In genomic region chr10:10343930-10344329, GRCm38 (mm10) we compare ENCODE assay signal across 15 mouse cellular contexts.
"Had no signal": no experiment of that assay in that cellular context is flagged by ENCODE, and none has a peak within 500 bp of the region (broad histone marks: within the 10 kb centered on the region; RNA-seq: fewer than 3 reads in every experiment).

No protein-coding gene starts in this region.

- H3K27ac ChIP-seq: limb, embryonic 15.5 days; liver, embryonic 12.5 days; macrophage; midbrain, embryonic 12.5 days; neural tube, embryonic 13.5 days had no signal

- H3K4me2 ChIP-seq: limb, embryonic 15.5 days; liver, embryonic 12.5 days; lung, embryonic 14.5 days; midbrain, embryonic 12.5 days; neural tube, embryonic 13.5 days had no signal

- H3K4me3 ChIP-seq: limb, embryonic 15.5 days; liver, embryonic 12.5 days; midbrain, embryonic 12.5 days; neural tube, embryonic 13.5 days had no signal

- H3K9me3 ChIP-seq: limb, embryonic 15.5 days; liver, embryonic 12.5 days; midbrain, embryonic 12.5 days; neural tube, embryonic 13.5 days had no signal

- H3K27me3 ChIP-seq: limb, embryonic 15.5 days; liver, embryonic 12.5 days; midbrain, embryonic 12.5 days; neural tube, embryonic 13.5 days had no signal

- H3K9ac ChIP-seq: limb, embryonic 15.5 days; liver, embryonic 12.5 days; lung, embryonic 14.5 days; midbrain, embryonic 12.5 days; neural tube, embryonic 13.5 days had no signal

- H3K4me1 ChIP-seq: limb, embryonic 15.5 days; liver, embryonic 12.5 days; midbrain, embryonic 12.5 days; neural tube, embryonic 13.5 days had no signal

- H3K36me3 ChIP-seq: limb, embryonic 15.5 days; liver, embryonic 12.5 days; midbrain, embryonic 12.5 days; neural tube, embryonic 13.5 days had no signal

- DNase-seq: layer of hippocampus, adult 9-11 months; layer of hippocampus, postnatal 36 days; lung, embryonic 14.5 days; lung, postnatal 10 days; right cerebral cortex, adult 18-20 months; right cerebral cortex, postnatal 25 days; thymus, postnatal 36 days had no signal

- ATAC-seq: inflammation-experienced regulatory T-cells, adult 6 months; intestine, postnatal 0 days; liver, embryonic 12.5 days; midbrain, embryonic 16.5 days had no signal
